Mouse (Mus musculus) liver, adult 2 months (tissue): Measurements from ENCODE around the gene Rgr.

ENCODE experiments used
- CTCF ChIP-seq: fragments of 200-500 bp; IDR thresholded peaks from 2 replicates; pipeline ENCODE4 v1.5.1; 2011; ENCODE audit warnings: low read depth, low read length, control low read depth
- POLR2A ChIP-seq: fragments of 200-500 bp; IDR thresholded peaks from 2 replicates; pipeline ENCODE4 v1.6.1; 2011; ENCODE audit warnings: low read length, control low read depth; ENCODE audit not compliant: insufficient read depth; ENCODE audit errors: extremely low read depth

- no peak for TF ChIP-seq POLR2A
- TF ChIP-seq CTCF = peak; percentile 92
Observed at GRCm38 (mm10) chr14:37033241-37033640, 15.5 kb downstream of the Rgr start.
